Mouse (Mus musculus): ENCODE results near the gene Rhou. TPM values are rescaled to one million over a fixed set of nuclear protein-coding genes. Genes with fewer than 3 reads are reported as not detected.
"Not testable (repeated sequence)": the region's sequence is repeated elsewhere in the genome, so short reads cannot be mapped to it uniquely, and the experiment has no call there.

Gene Rhou
- polyA plus RNA-seq, 1 experiment from 2014 or later, result 1.6 TPM

GRCm38 (mm10) chr8:123631746-123632145 lies 22.0 kb upstream of the Rhou start:
- not testable (repeated sequence) for H3K4me2 ChIP-seq; H3K36me3 ChIP-seq; ATAC-seq; H3K9ac ChIP-seq; H3K27ac ChIP-seq; H3K4me3 ChIP-seq; H3K9me3 ChIP-seq (replicated peaks)
- Histone ChIP-seq H3K27me3 (replicated peaks) (peaks cover 49% of the 10 kb centered on the region), H3K4me1 (peaks cover 36% of the 10 kb centered on the region)
- WGBS (ENCODE audit: insufficient replicate concordance), result 52% methylated on average over 3 of the region's 3 CpGs

GRCm38 (mm10) chr8:123632257-123632656 lies 21.5 kb upstream of the Rhou start:
- no peaks in the 10 kb centered on the region for H3K9me3 ChIP-seq (replicated peaks)
- no peak overlapping the region for H3K27ac ChIP-seq
- no peaks in the 10 kb centered on the region for H3K36me3 ChIP-seq
- 48% methylated on average over 4 of the region's 4 CpGs for WGBS (ENCODE audit: insufficient replicate concordance)
- no peak for ATAC-seq
- H3K4me3 ChIP-seq, result no peak overlapping the region
- no peak overlapping the region for H3K9ac ChIP-seq
- peaks cover 36% of the 10 kb centered on the region for H3K4me1 ChIP-seq
- H3K27me3 ChIP-seq (replicated peaks), result peaks cover 44% of the 10 kb centered on the region
- no peak overlapping the region for H3K4me2 ChIP-seq

GRCm38 (mm10) chr8:123633801-123634200 lies 19.9 kb upstream of the Rhou start:
- Histone ChIP-seq H3K4me2 (no peak overlapping the region), H3K9ac (no peak overlapping the region), H3K4me1 (peaks cover 28% of the 10 kb centered on the region), H3K9me3 (replicated peaks) (no peaks in the 10 kb centered on the region), H3K27me3 (replicated peaks) (peaks cover 30% of the 10 kb centered on the region), H3K27ac (no peak overlapping the region), H3K4me3 (no peak overlapping the region), H3K36me3 (no peaks in the 10 kb centered on the region)
- no peak for ATAC-seq
- 63% methylated on average over 7 of the region's 7 CpGs for WGBS (ENCODE audit: insufficient replicate concordance)

GRCm38 (mm10) chr8:123634395-123635131 lies 19.2 kb upstream of the Rhou start:
- 15% methylated on average over 3 of the region's 3 CpGs for WGBS (ENCODE audit: insufficient replicate concordance)
- Histone ChIP-seq H3K4me2 (no peak overlapping the region), H3K36me3 (no peaks in the 10 kb centered on the region), H3K27me3 (replicated peaks) (peaks cover 22% of the 10 kb centered on the region), H3K9me3 (replicated peaks) (no peaks in the 10 kb centered on the region), H3K9ac (no peak overlapping the region), H3K4me3 (no peak overlapping the region), H3K27ac (no peak overlapping the region), H3K4me1 (peaks cover 21% of the 10 kb centered on the region)
- ATAC-seq, result no peak

- Histone ChIP-seq H3K9ac (no peak overlapping the region), H3K9me3 (replicated peaks) (no peaks in the 10 kb centered on the region), H3K27ac (no peak overlapping the region), H3K4me3 (no peak overlapping the region), H3K27me3 (replicated peaks) (peaks cover 20% of the 10 kb centered on the region; the same call in 1 of the 2 replicates), H3K4me1 (peaks cover 16% of the 10 kb centered on the region), H3K4me2 (no peak overlapping the region), H3K36me3 (no peaks in the 10 kb centered on the region)
- 71% methylated on average over 11 of the region's 11 CpGs for WGBS (ENCODE audit: insufficient replicate concordance)
- no peak for ATAC-seq
Measured at GRCm38 (mm10) chr8:123635671-123636070, 18.1 kb upstream of the Rhou start.

- Histone ChIP-seq H3K27ac (no peak overlapping the region), H3K9ac (no peak overlapping the region), H3K4me1 (no peaks in the 10 kb centered on the region), H3K36me3 (no peaks in the 10 kb centered on the region), H3K9me3 (replicated peaks) (no peaks in the 10 kb centered on the region), H3K4me3 (no peak overlapping the region), H3K27me3 (replicated peaks) (peaks cover 59% of the 10 kb centered on the region), H3K4me2 (peak overlapping the region; percentile 41)
- 18% methylated on average over 25 of the region's 25 CpGs for WGBS (ENCODE audit: insufficient replicate concordance)
- no peak for ATAC-seq
Measured at GRCm38 (mm10) chr8:123643330-123644051, 10.2 kb upstream of the Rhou start.

- no peak overlapping the region for H3K27ac ChIP-seq
- H3K4me1 ChIP-seq, result no peaks in the 10 kb centered on the region
- H3K9ac ChIP-seq, result no peak overlapping the region
- no peak for ATAC-seq
- H3K36me3 ChIP-seq, result no peaks in the 10 kb centered on the region
- no peak overlapping the region for H3K4me2 ChIP-seq
- H3K4me3 ChIP-seq, result no peak overlapping the region
- WGBS (ENCODE audit: insufficient replicate concordance), result 51% methylated on average over 9 of the region's 9 CpGs
- H3K27me3 ChIP-seq (replicated peaks), result peaks cover 60% of the 10 kb centered on the region
- no peaks in the 10 kb centered on the region for H3K9me3 ChIP-seq (replicated peaks)
Measured at GRCm38 (mm10) chr8:123645229-123645628, 8.5 kb upstream of the Rhou start.

- H3K36me3 ChIP-seq, result no peaks in the 10 kb centered on the region
- H3K27me3 ChIP-seq (replicated peaks), result peaks cover 60% of the 10 kb centered on the region
- no peaks in the 10 kb centered on the region for H3K4me1 ChIP-seq
- no peak overlapping the region for H3K9ac ChIP-seq
- 54% methylated on average over 17 of the region's 17 CpGs for WGBS (ENCODE audit: insufficient replicate concordance)
- no peak for ATAC-seq
- H3K9me3 ChIP-seq (replicated peaks), result no peaks in the 10 kb centered on the region
- H3K4me3 ChIP-seq, result no peak overlapping the region
- no peak overlapping the region for H3K4me2 ChIP-seq
- H3K27ac ChIP-seq, result no peak overlapping the region
Measured at GRCm38 (mm10) chr8:123648245-123649170, 5.2 kb upstream of the Rhou start.

GRCm38 (mm10) chr8:123649483-123649882 lies 4.2 kb upstream of the Rhou start:
- Histone ChIP-seq H3K4me3 (no peak overlapping the region), H3K9me3 (replicated peaks) (no peaks in the 10 kb centered on the region), H3K4me1 (0 out of 2 replicates have a peak, but pooled peaks cover 4% of the 10 kb centered on the region), H3K4me2 (no peak overlapping the region), H3K27me3 (replicated peaks) (peaks cover 60% of the 10 kb centered on the region), H3K36me3 (no peaks in the 10 kb centered on the region), H3K27ac (no peak overlapping the region), H3K9ac (no peak overlapping the region)
- 72% methylated on average over 12 of the region's 12 CpGs for WGBS (ENCODE audit: insufficient replicate concordance)
- no peak for ATAC-seq

GRCm38 (mm10) chr8:123651390-123652098 lies 2.2 kb upstream of the Rhou start:
- no peak for ATAC-seq
- Histone ChIP-seq H3K4me3 (no peak overlapping the region), H3K27ac (no peak overlapping the region), H3K4me2 (no peak overlapping the region), H3K36me3 (no peaks in the 10 kb centered on the region), H3K9ac (no peak overlapping the region), H3K9me3 (replicated peaks) (no peaks in the 10 kb centered on the region), H3K4me1 (peaks cover 11% of the 10 kb centered on the region; the same call in 1 of the 2 replicates), H3K27me3 (replicated peaks) (peaks cover 66% of the 10 kb centered on the region)
- WGBS (ENCODE audit: insufficient replicate concordance), result 52% methylated on average over 5 of the region's 5 CpGs

GRCm38 (mm10) chr8:123652641-123653040 lies 1.1 kb upstream of the Rhou start:
- 50% methylated on average over 4 of the region's 4 CpGs for WGBS (ENCODE audit: insufficient replicate concordance)
- H3K4me3 ChIP-seq, result no peak overlapping the region
- H3K9me3 ChIP-seq (replicated peaks), result no peaks in the 10 kb centered on the region
- no peak for ATAC-seq
- H3K27ac ChIP-seq, result no peak overlapping the region
- no peak overlapping the region for H3K9ac ChIP-seq
- no peaks in the 10 kb centered on the region for H3K36me3 ChIP-seq
- peaks cover 70% of the 10 kb centered on the region for H3K27me3 ChIP-seq (replicated peaks)
- H3K4me1 ChIP-seq, result peaks cover 11% of the 10 kb centered on the region; the same call in 1 of the 2 replicates
- no peak overlapping the region for H3K4me2 ChIP-seq
